Mouse (Mus musculus): ENCODE measurements around the gene Nmi.
A peak's percentile ranks its signal among the peaks of the same experiment; 100 is the strongest.
"Not testable (repeated sequence)": the region's sequence is repeated elsewhere in the genome, so short reads cannot be mapped to it uniquely, and the experiment has no call there.

The Nmi gene

GRCm38 (mm10) chr2:51973410-51973968 is at the start of gene Nmi:
Nmi (minus strand) TSS chr2:51973494.
- no peak for DNase-seq (ENCODE audit: low read depth, low spot score)

- DNase-seq (ENCODE audit: low read depth, low spot score) = no peak
Observed at GRCm38 (mm10) chr2:52016361-52016760, 43.1 kb upstream of the Nmi start.

GRCm38 (mm10) chr2:52013306-52013820 is 40.1 kb upstream of the Nmi start:
- DNase-seq (ENCODE audit: low read depth, low spot score) = no peak

- DNase-seq (ENCODE audit: low read depth, low spot score) = not testable (repeated sequence)
Observed at GRCm38 (mm10) chr2:52011820-52012219, 38.5 kb upstream of the Nmi start.

GRCm38 (mm10) chr2:52006380-52006779 is 33.1 kb upstream of the Nmi start:
- DNase-seq (ENCODE audit: low read depth, low spot score) = no peak

- DNase-seq (ENCODE audit: low read depth, low spot score) = not testable (repeated sequence)
Observed at GRCm38 (mm10) chr2:52002299-52002698, 29.0 kb upstream of the Nmi start.

GRCm38 (mm10) chr2:52001521-52001920 is 28.2 kb upstream of the Nmi start:
- no peak for DNase-seq (ENCODE audit: low read depth, low spot score)

GRCm38 (mm10) chr2:51999996-52000395 is 26.7 kb upstream of the Nmi start:
- no peak for DNase-seq (ENCODE audit: low read depth, low spot score)

- no peak for DNase-seq (ENCODE audit: low read depth, low spot score)
Observed at GRCm38 (mm10) chr2:51991447-51991846, 18.2 kb upstream of the Nmi start.

GRCm38 (mm10) chr2:51989559-51989958 is 16.3 kb upstream of the Nmi start:
- no peak for DNase-seq (ENCODE audit: low read depth, low spot score)

- no peak for DNase-seq (ENCODE audit: low read depth, low spot score)
Observed at GRCm38 (mm10) chr2:51986695-51987094, 13.4 kb upstream of the Nmi start.

- DNase-seq (ENCODE audit: low read depth, low spot score) = no peak
Observed at GRCm38 (mm10) chr2:51986157-51986556, 12.9 kb upstream of the Nmi start.

GRCm38 (mm10) chr2:51985241-51985640 is 11.9 kb upstream of the Nmi start:
- DNase-seq (ENCODE audit: low read depth, low spot score) = no peak

GRCm38 (mm10) chr2:51982288-51982687 is 9.0 kb upstream of the Nmi start:
- DNase-seq (ENCODE audit: low read depth, low spot score) = no peak

- DNase-seq (ENCODE audit: low read depth, low spot score) = no peak
Observed at GRCm38 (mm10) chr2:51981630-51982029, 8.3 kb upstream of the Nmi start.

GRCm38 (mm10) chr2:51972641-51973409 is 469 bp downstream of the Nmi start:
- DNase-seq (ENCODE audit: low read depth, low spot score) = peak; percentile 33

GRCm38 (mm10) chr2:51972142-51972541 is 1.2 kb downstream of the Nmi start:
- no peak for DNase-seq (ENCODE audit: low read depth, low spot score)

GRCm38 (mm10) chr2:51970897-51971296 is 2.4 kb downstream of the Nmi start:
- DNase-seq (ENCODE audit: low read depth, low spot score) = no peak

- no peak for DNase-seq (ENCODE audit: low read depth, low spot score)
Observed at GRCm38 (mm10) chr2:51967288-51967687, 6.0 kb downstream of the Nmi start.

GRCm38 (mm10) chr2:51953648-51954204 is 19.6 kb downstream of the Nmi start:
- no peak for DNase-seq (ENCODE audit: low read depth, low spot score)

GRCm38 (mm10) chr2:51950876-51951275 is 22.4 kb downstream of the Nmi start:
- no peak for DNase-seq (ENCODE audit: low read depth, low spot score)

GRCm38 (mm10) chr2:51948105-51948830 is 25.0 kb downstream of the Nmi start:
- peak; percentile 11 for DNase-seq (ENCODE audit: low read depth, low spot score)

All from retina, postnatal 7 days (tissue).